Mouse (Mus musculus) central nervous system, embryonic 11.5 days (tissue): ENCODE results near the gene Slc7a9. TPM values are rescaled to one million over a fixed set of nuclear protein-coding genes. Genes with fewer than 3 reads are reported as not detected.

Experiments used
- polyA plus RNA-seq: library from polyadenylated mRNA; depleted of rRNA; stranded (reverse); fragments of >200 nt; gene quantifications from 2 replicates; pipeline ENCODE4 v1.2.3, GENCODE M21; 2012; rRNA removed

Gene Slc7a9
- 0.37 and 0.93 TPM in 2 replicates for polyA plus RNA-seq

GRCm38 (mm10) chr7:35447996-35448846 is at the start of gene Slc7a9:
TSS of gene Slc7a9 (plus strand) at chr7:35448796.

Other genes starting within 250 kb of the Slc7a9 start
- 54.1 and 59.3 TPM in 2 replicates for gene Lrp3, start 233.3 kb upstream of the Slc7a9 start, polyA plus RNA-seq
- gene Gpatch1, start 130.4 kb upstream of the Slc7a9 start, polyA plus RNA-seq: 12.8 and 17.5 TPM in 2 replicates
- 1.8 and 2.3 TPM in 2 replicates for gene Rhpn2, start 114.6 kb upstream of the Slc7a9 start, polyA plus RNA-seq
- gene Faap24, start 52.0 kb upstream of the Slc7a9 start, polyA plus RNA-seq: 7.8 and 8.8 TPM in 2 replicates
- gene Cep89, start 51.8 kb upstream of the Slc7a9 start, polyA plus RNA-seq: 47.0 and 88.6 TPM in 2 replicates
- gene Tdrd12, start 88.9 kb downstream of the Slc7a9 start, polyA plus RNA-seq: 0.11 TPM in 1 of 2 replicates, not detected in the other
- gene Nudt19, start 107.5 kb downstream of the Slc7a9 start, polyA plus RNA-seq: 26.7 and 34.5 TPM in 2 replicates
- 0.37 and 0.43 TPM in 2 replicates for gene Rgs9bp, start 136.8 kb downstream of the Slc7a9 start, polyA plus RNA-seq
- gene Ankrd27, start 137.4 kb downstream of the Slc7a9 start, polyA plus RNA-seq: 30.1 and 31.7 TPM in 2 replicates
- gene Pdcd5, start 198.7 kb downstream of the Slc7a9 start, polyA plus RNA-seq: 247 and 309 TPM in 2 replicates